In the genomic region with DNA sequence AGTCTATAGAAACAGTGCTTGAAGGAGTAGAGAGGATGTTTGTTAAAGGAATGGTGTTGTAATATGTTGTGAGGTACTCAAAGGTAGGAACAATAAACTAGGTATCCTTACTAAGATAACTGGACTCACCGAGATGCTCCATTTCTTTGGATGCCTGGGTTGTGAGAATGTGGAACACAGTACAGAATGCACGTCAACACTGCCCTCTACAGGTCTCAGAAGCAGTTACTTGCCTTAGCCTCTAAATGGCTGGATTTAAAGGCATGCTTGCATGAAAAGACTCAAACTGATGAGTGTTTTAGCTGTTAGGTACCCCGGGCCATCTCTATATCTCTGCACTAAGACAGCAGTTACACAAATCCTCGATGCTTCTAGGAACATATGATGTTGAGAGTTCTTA, we compare ENCODE assay signal across 8 mouse cellular contexts.
DNase-seq lines count a peak whose midpoint lies in the region; ATAC-seq and TF ChIP-seq lines count a peak whose summit lies in the region.

No protein-coding gene starts in this region.

- H3K27me3 ChIP-seq in liver, postnatal 0 days (ENCODE audit: insufficient read depth, low read length), result no peaks in the 10 kb centered on the region

- no peaks in the 10 kb centered on the region for H3K9me3 ChIP-seq in liver, postnatal 0 days (ENCODE audit: low read length)

- WGBS in liver, postnatal 0 days (ENCODE audit: insufficient replicate concordance), result 14% methylated on average over 4 of the region's 4 CpGs

- peak; percentile 66; the same call in 1 of the 2 replicates for ATAC-seq in liver, postnatal 0 days
- peak; percentile 73; the same call in 1 of the 2 replicates for ATAC-seq in neutrophil, adult 5-6 weeks (ENCODE audit: extremely low read depth, insufficient number of reproducible peaks, low FRiP score, poor library complexity, severe bottlenecking)

- TF ChIP-seq CTCF in cortical plate, adult 2 months (IDR thresholded peaks at IDR 0.05; ENCODE audit: extremely low read depth, insufficient read depth, low read length), result peak; percentile 97
- TF ChIP-seq CTCF in liver, postnatal 0 days (IDR thresholded peaks at IDR 0.05; ENCODE audit: low read depth), result peak; percentile 87

- H3K4me1 ChIP-seq in cortical plate, adult 2 months (ENCODE audit: control insufficient read depth, insufficient read depth, low read length), result no peaks in the 10 kb centered on the region
- H3K4me1 ChIP-seq in liver, postnatal 0 days (ENCODE audit: insufficient read depth), result peaks cover 4% of the 10 kb centered on the region; the same call in 1 of the 2 replicates

- H3K4me3 ChIP-seq in cortical plate, adult 2 months (ENCODE audit: insufficient read depth, low read length), result no peak overlapping the region
- H3K4me3 ChIP-seq in liver, postnatal 0 days (ENCODE audit: low read depth, low read length), result no peak overlapping the region

- H3K4me2 ChIP-seq in liver, postnatal 0 days (ENCODE audit: low read depth, low read length), result no peak overlapping the region

- no peaks in the 10 kb centered on the region for H3K36me3 ChIP-seq in liver, postnatal 0 days (replicated peaks; ENCODE audit: insufficient read depth, low read length)

- TF ChIP-seq POLR2A in cortical plate, adult 2 months (IDR thresholded peaks at IDR 0.05; ENCODE audit: extremely low read depth, insufficient read depth, low read length), result no peak

- no peak overlapping the region for H3K9ac ChIP-seq in liver, postnatal 0 days (replicated peaks)

- DNase-seq in CD4-positive, CD25-positive, alpha-beta regulatory T cell, adult 2 months (ENCODE audit: low read depth, low spot score), result peak; percentile 52
- peak; percentile 89 for DNase-seq in adipocyte (ENCODE audit: low spot score)
- peak; percentile 54 for DNase-seq in gastrocnemius, postnatal 14 days
- peak; percentile 77 for DNase-seq in kidney, postnatal 14 days
- peak; percentile 27 for DNase-seq in liver, postnatal 0 days
- DNase-seq in urinary bladder, postnatal 36 days (ENCODE audit: low spot score in 2 of 2), result peak; percentile 32 to 52

- no peak for TF ChIP-seq EP300 in liver, postnatal 0 days (IDR thresholded peaks at IDR 0.05; ENCODE audit: low read depth)

- intact Hi-C loops in gastrocnemius, postnatal 14 days (cut with DNase I; ENCODE audit: low total_unique reads), result loop anchor here (5.0 kb wide), 1 partner anchor 485 kb away; no protein-coding TSS in a partner anchor

- H3K27ac ChIP-seq in cortical plate, adult 2 months (ENCODE audit: insufficient read depth, low read length), result no peak overlapping the region
- no peak overlapping the region for H3K27ac ChIP-seq in liver, postnatal 0 days (ENCODE audit: low read depth)

Comparison
In these comparisons a context has a peak if more than half of its experiments do, and no peak if none do; other contexts are left out.
1. DNase-seq: peak in every context shown above with its lines; median percentile 89 in adipocyte; 77 in kidney, postnatal 14 days; 54 in gastrocnemius, postnatal 14 days; 52 in CD4-positive, CD25-positive, alpha-beta regulatory T cell, adult 2 months; 42 in urinary bladder, postnatal 36 days; 27 in liver, postnatal 0 days.